ENCODE assay signal across 19 mouse cellular contexts in the genomic region with DNA sequence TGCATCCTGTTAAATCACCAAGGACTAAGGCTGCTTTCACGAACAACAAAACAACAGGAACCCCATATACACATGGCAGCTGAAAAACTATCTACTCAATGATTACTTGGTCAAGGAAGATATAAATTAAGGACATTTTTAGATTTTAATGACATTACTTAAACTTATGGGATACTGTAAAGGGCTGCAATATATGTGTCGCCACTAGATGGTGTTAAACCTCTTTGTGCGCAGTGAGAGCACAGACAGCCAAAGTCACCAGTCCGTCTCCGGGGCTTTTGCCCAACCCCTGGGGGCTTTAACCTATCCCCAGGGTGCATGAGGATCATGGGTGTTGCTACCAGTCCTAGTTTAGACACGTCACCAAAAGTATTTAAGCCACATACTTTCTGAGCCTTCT. TPM values are rescaled to one million over a fixed set of nuclear protein-coding genes. Genes with fewer than 3 reads are reported as not detected.
DNase-seq lines count a peak whose midpoint lies in the region; ATAC-seq and TF ChIP-seq lines count a peak whose summit lies in the region.
"Not testable (repeated sequence)": the region's sequence is repeated elsewhere in the genome, so short reads cannot be mapped to it uniquely, and the experiment has no call there.
"Had no signal": no experiment of that assay in that cellular context is flagged by ENCODE, and none has a peak within 500 bp of the region (broad histone marks: within the 10 kb centered on the region; RNA-seq: fewer than 3 reads in every experiment).

No protein-coding gene starts in this region.

- 12% methylated on average over 6 of the region's 6 CpGs for WGBS in embryonic facial prominence, embryonic 11.5 days
- WGBS in hindbrain, postnatal 0 days = 9% methylated on average over 6 of the region's 6 CpGs
- 15% methylated on average over 6 of the region's 6 CpGs for whole genome bisulfite sequencing in liver, adult 2 months

- DNase-seq in Patski (ENCODE audit: low read depth, low spot score) = not testable (repeated sequence)
- DNase-seq in c-Kit-positive CD71-positive TER-119-positive erythroid progenitor cells, embryonic 14.5 days (ENCODE audit: low spot score) = peak; percentile 1
- DNase-seq in embryonic facial prominence, embryonic 11.5 days (ENCODE audit: low spot score) = peak; percentile 46
- DNase-seq in hindbrain, postnatal 0 days (ENCODE audit: low spot score) = peak; percentile 56
- DNase-seq in layer of hippocampus, adult 9-10 months (ENCODE audit: low spot score) = peak; percentile 4
- peak; percentile 5 for DNase-seq in liver, adult 2 months (ENCODE audit: extremely low read depth, low read depth, low spot score)
- DNase-seq in ovary, postnatal 14 days (ENCODE audit: low spot score) = peak; percentile 2

- not testable (repeated sequence) for H3K27me3 ChIP-seq in Patski; embryonic facial prominence, embryonic 11.5 days (ENCODE audit: control insufficient read depth, insufficient read depth, low read length); hindbrain, postnatal 0 days (ENCODE audit: insufficient read depth, low read length); liver, adult 2 months (ENCODE audit: control insufficient read depth, insufficient read depth, low read length)

- TF ChIP-seq CTCF in Patski (IDR thresholded peaks at IDR 0.05) = peak; percentile 35
- TF ChIP-seq CTCF in hindbrain, postnatal 0 days (IDR thresholded peaks at IDR 0.05; ENCODE audit: low read depth) = peak; percentile 68
- TF ChIP-seq CTCF in liver, adult 2 months (IDR thresholded peaks at IDR 0.05; ENCODE audit: low read depth, low read length) = 0 out of 2 replicates have a peak, but pooled peaks have one; percentile 5

- not testable (repeated sequence) for H3K27ac ChIP-seq in embryonic facial prominence, embryonic 11.5 days (replicated peaks; ENCODE audit: low read depth, low read length); hindbrain, postnatal 0 days; liver, adult 2 months (replicated peaks; ENCODE audit: insufficient read depth, low read depth, low read length)

- not testable (repeated sequence) for H3K4me1 ChIP-seq in embryonic facial prominence, embryonic 11.5 days (ENCODE audit: control insufficient read depth, insufficient read depth, low read length); hindbrain, postnatal 0 days (ENCODE audit: insufficient read depth, low read length); liver, adult 2 months (ENCODE audit: control insufficient read depth, insufficient read depth, low read length)

- not testable (repeated sequence) for H3K79me2 ChIP-seq in liver, adult 2 months (ENCODE audit: control insufficient read depth, insufficient read depth, low read length)

- ATAC-seq in Patski; embryonic facial prominence, embryonic 11.5 days (replicated peaks; ENCODE audit: insufficient number of reproducible peaks, low FRiP score, low TSS enrichment, low read depth); hindbrain, postnatal 0 days: not testable (repeated sequence)

- in situ Hi-C loops in Patski (cut with MboI; ENCODE audit: low pct_unique_long_range_greater_than_20kb) = not testable (repeated sequence)

- CTCF ChIA-PET in Patski (lab: Charles Lee) = not testable (repeated sequence)

- POLR2A ChIA-PET in Patski (lab: Charles Lee) = not testable (repeated sequence)

- H3K9me3 ChIP-seq in embryonic facial prominence, embryonic 11.5 days (replicated peaks; ENCODE audit: control insufficient read depth, low read length); hindbrain, postnatal 0 days (ENCODE audit: low read length): not testable (repeated sequence)

- H3K9ac ChIP-seq in embryonic facial prominence, embryonic 11.5 days (replicated peaks; ENCODE audit: low read length); hindbrain, postnatal 0 days (replicated peaks; ENCODE audit: low read length); liver, adult 2 months (ENCODE audit: low read depth, low read length): not testable (repeated sequence)

- not testable (repeated sequence) for H3K4me2 ChIP-seq in embryonic facial prominence, embryonic 11.5 days (ENCODE audit: low read depth, low read length); hindbrain, postnatal 0 days (ENCODE audit: low read depth, low read length)

- TF ChIP-seq POLR2A in liver, adult 2 months (IDR thresholded peaks at IDR 0.05; ENCODE audit: extremely low read depth, insufficient read depth, low read length) = not testable (repeated sequence)

- H3K36me3 ChIP-seq in embryonic facial prominence, embryonic 11.5 days (replicated peaks; ENCODE audit: control insufficient read depth, insufficient read depth, low read depth, low read length); hindbrain, postnatal 0 days (ENCODE audit: insufficient read depth, low read length); liver, adult 2 months (ENCODE audit: control insufficient read depth, insufficient read depth, low read length): not testable (repeated sequence)

- not testable (repeated sequence) for H3K4me3 ChIP-seq in embryonic facial prominence, embryonic 11.5 days (ENCODE audit: low read depth, low read length); hindbrain, postnatal 0 days (ENCODE audit: low read length); liver, adult 2 months (ENCODE audit: insufficient read depth, low read depth, low read length)

RNA-seq across cellular contexts. Expression of a gene that starts 58.0 kb away (rescaled TPM):
- not detected for polyA plus RNA-seq in Patski (2021)
- not detected in 2 replicates for polyA plus RNA-seq in embryonic facial prominence, embryonic 11.5 days (2014; fragmentation: Nextera tagmentation; extraction: Ambion mirVana)
- total RNA-seq in hindbrain, postnatal 0 days (2014; rRNA removed) = not detected in 2 replicates
- not detected in 2 replicates for polyA plus RNA-seq in hindbrain, postnatal 0 days (2015; fragmentation: Nextera tagmentation; extraction: Ambion mirVana)
- total RNA-seq in liver, adult 2 months (2014; rRNA removed) = not detected in 2 replicates
- not detected in 2 replicates for polyA plus RNA-seq in liver, adult 2 months (2012; rRNA removed)
- total RNA-seq: adrenal gland, adult 8-10 months; hematopoietic stem cell, adult 5-6 weeks; left cerebral cortex, adult 8-10 months; monocyte, adult 5-6 weeks had no signal
- polyA plus RNA-seq: forebrain, embryonic 12.5 days; gonadal fat pad, adult 2 months; heart, embryonic 13.5 days; intestine, embryonic 15.5 days; lung, embryonic 16.5 days; neural tube, embryonic 13.5 days; stomach, embryonic 14.5 days; thymus, postnatal 0 days had no signal

Comparison
In these comparisons a context has a peak if more than half of its experiments do, and no peak if none do; other contexts are left out.
1. CTCF ChIP-seq: peak in every context shown above with its lines; median percentile 68 in hindbrain, postnatal 0 days; 35 in Patski; 5 in liver, adult 2 months.